Mouse (Mus musculus): Measurements from ENCODE around the gene Adgrf1. TPM values are rescaled to one million over a fixed set of nuclear protein-coding genes. Genes with fewer than 3 reads are reported as not detected.

Gene Adgrf1
- polyA plus RNA-seq (2012; ENCODE audit: insufficient read depth, insufficient read length, missing spikeins): not detected in 2 replicates

GRCm38 (mm10) chr17:43270161-43270560 lies at the start of gene Adgrf1:
Gene Adgrf1 (plus strand): TSS chr17:43270329.
- peaks cover 4% of the 10 kb centered on the region; the same call in 1 of the 2 replicates for H3K4me1 ChIP-seq (ENCODE audit: control insufficient read depth, insufficient read depth, low read length)
- TF ChIP-seq CTCF (IDR thresholded peaks at IDR 0.05; ENCODE audit: low read depth, low read length): no peak
- no peak within 1 kb of the TSS for H3K27ac ChIP-seq (ENCODE audit: insufficient read depth, low read depth, low read length)
- H3K4me3 ChIP-seq (ENCODE audit: insufficient read depth, low read length): no peak within 1 kb of the TSS

- TF ChIP-seq CTCF (IDR thresholded peaks at IDR 0.05; ENCODE audit: low read depth, low read length) (no peak), POLR2A (IDR thresholded peaks at IDR 0.05; ENCODE audit: borderline replicate concordance, low read depth, low read length) (no peak)
- Histone ChIP-seq H3K27ac (ENCODE audit: insufficient read depth, low read depth, low read length) (no peak overlapping the region), H3K4me3 (ENCODE audit: insufficient read depth, low read length) (no peak overlapping the region), H3K4me1 (ENCODE audit: control insufficient read depth, insufficient read depth, low read length) (no peaks in the 10 kb centered on the region)
Measured at GRCm38 (mm10) chr17:43226101-43226500, 44.0 kb upstream of the Adgrf1 start.

- Histone ChIP-seq H3K27ac (ENCODE audit: insufficient read depth, low read depth, low read length) (no peak overlapping the region), H3K4me3 (ENCODE audit: insufficient read depth, low read length) (no peak overlapping the region), H3K4me1 (ENCODE audit: control insufficient read depth, insufficient read depth, low read length) (no peaks in the 10 kb centered on the region)
- TF ChIP-seq POLR2A (IDR thresholded peaks at IDR 0.05; ENCODE audit: borderline replicate concordance, low read depth, low read length): no peak
- peak; percentile 52; the same call in 1 of the 2 replicates for TF ChIP-seq CTCF (IDR thresholded peaks at IDR 0.05; ENCODE audit: low read depth, low read length)
Measured at GRCm38 (mm10) chr17:43229621-43230513, 40.3 kb upstream of the Adgrf1 start.

GRCm38 (mm10) chr17:43230821-43231220 lies 39.3 kb upstream of the Adgrf1 start:
- TF ChIP-seq CTCF (IDR thresholded peaks at IDR 0.05; ENCODE audit: low read depth, low read length) (no peak), POLR2A (IDR thresholded peaks at IDR 0.05; ENCODE audit: borderline replicate concordance, low read depth, low read length) (no peak)
- no peak overlapping the region for H3K27ac ChIP-seq (ENCODE audit: insufficient read depth, low read depth, low read length)
- no peak overlapping the region for H3K4me3 ChIP-seq (ENCODE audit: insufficient read depth, low read length)
- no peaks in the 10 kb centered on the region for H3K4me1 ChIP-seq (ENCODE audit: control insufficient read depth, insufficient read depth, low read length)

- H3K27ac ChIP-seq (ENCODE audit: insufficient read depth, low read depth, low read length): no peak overlapping the region
- no peak overlapping the region for H3K4me3 ChIP-seq (ENCODE audit: insufficient read depth, low read length)
- TF ChIP-seq CTCF (IDR thresholded peaks at IDR 0.05; ENCODE audit: low read depth, low read length) (no peak), POLR2A (IDR thresholded peaks at IDR 0.05; ENCODE audit: borderline replicate concordance, low read depth, low read length) (no peak)
- H3K4me1 ChIP-seq (ENCODE audit: control insufficient read depth, insufficient read depth, low read length): no peaks in the 10 kb centered on the region
Measured at GRCm38 (mm10) chr17:43232769-43233168, 37.4 kb upstream of the Adgrf1 start.

- H3K4me1 ChIP-seq (ENCODE audit: control insufficient read depth, insufficient read depth, low read length): no peaks in the 10 kb centered on the region
- no peak overlapping the region for H3K27ac ChIP-seq (ENCODE audit: insufficient read depth, low read depth, low read length)
- TF ChIP-seq POLR2A (IDR thresholded peaks at IDR 0.05; ENCODE audit: borderline replicate concordance, low read depth, low read length) (no peak), CTCF (IDR thresholded peaks at IDR 0.05; ENCODE audit: low read depth, low read length) (no peak)
- H3K4me3 ChIP-seq (ENCODE audit: insufficient read depth, low read length): no peak overlapping the region
Measured at GRCm38 (mm10) chr17:43236656-43237250, 33.4 kb upstream of the Adgrf1 start.

- TF ChIP-seq POLR2A (IDR thresholded peaks at IDR 0.05; ENCODE audit: borderline replicate concordance, low read depth, low read length) (no peak), CTCF (IDR thresholded peaks at IDR 0.05; ENCODE audit: low read depth, low read length) (no peak)
- no peaks in the 10 kb centered on the region for H3K4me1 ChIP-seq (ENCODE audit: control insufficient read depth, insufficient read depth, low read length)
Measured at GRCm38 (mm10) chr17:43239035-43239434, 31.1 kb upstream of the Adgrf1 start.

GRCm38 (mm10) chr17:43241134-43241533 lies 29.0 kb upstream of the Adgrf1 start:
- H3K4me1 ChIP-seq (ENCODE audit: control insufficient read depth, insufficient read depth, low read length): no peaks in the 10 kb centered on the region
- no peak for TF ChIP-seq POLR2A (IDR thresholded peaks at IDR 0.05; ENCODE audit: borderline replicate concordance, low read depth, low read length)
- no peak for TF ChIP-seq CTCF (IDR thresholded peaks at IDR 0.05; ENCODE audit: low read depth, low read length)
- no peak overlapping the region for H3K27ac ChIP-seq (ENCODE audit: insufficient read depth, low read depth, low read length)
- H3K4me3 ChIP-seq (ENCODE audit: insufficient read depth, low read length): no peak overlapping the region

More at GRCm38 (mm10) chr17:43239035-43239434, 31.1 kb upstream of the Adgrf1 start:
- Histone ChIP-seq H3K27ac (ENCODE audit: insufficient read depth, low read depth, low read length) (no peak overlapping the region), H3K4me3 (ENCODE audit: insufficient read depth, low read length) (no peak overlapping the region)

- no peaks in the 10 kb centered on the region for H3K4me1 ChIP-seq (ENCODE audit: control insufficient read depth, insufficient read depth, low read length)
Measured at GRCm38 (mm10) chr17:43242609-43243008, 27.5 kb upstream of the Adgrf1 start.

GRCm38 (mm10) chr17:43245364-43245763 lies 24.8 kb upstream of the Adgrf1 start:
- TF ChIP-seq POLR2A (IDR thresholded peaks at IDR 0.05; ENCODE audit: borderline replicate concordance, low read depth, low read length): no peak
- Histone ChIP-seq H3K27ac (ENCODE audit: insufficient read depth, low read depth, low read length) (no peak overlapping the region), H3K4me3 (ENCODE audit: insufficient read depth, low read length) (no peak overlapping the region), H3K4me1 (ENCODE audit: control insufficient read depth, insufficient read depth, low read length) (peaks cover 2% of the 10 kb centered on the region; the same call in 1 of the 2 replicates)

More at GRCm38 (mm10) chr17:43242609-43243008, 27.5 kb upstream of the Adgrf1 start:
- H3K4me3 ChIP-seq (ENCODE audit: insufficient read depth, low read length): no peak overlapping the region
- no peak overlapping the region for H3K27ac ChIP-seq (ENCODE audit: insufficient read depth, low read depth, low read length)
- no peak for TF ChIP-seq CTCF (IDR thresholded peaks at IDR 0.05; ENCODE audit: low read depth, low read length)
- no peak for TF ChIP-seq POLR2A (IDR thresholded peaks at IDR 0.05; ENCODE audit: borderline replicate concordance, low read depth, low read length)
